Mouse (Mus musculus): ENCODE measurements at regions not wholly inside any gene's neighbourhood (a gene's known extent, or its start where the extent isn't known, plus 50 kb on each side); places are given as distances from the start of the nearest gene placed in this dataset.
A peak's percentile ranks its signal among the peaks of the same experiment; 100 is the strongest.

GRCm38 (mm10) chr2:50822738-50823137 is 326.2 kb downstream of the Rnd3 start:
- H3K27ac ChIP-seq (replicated peaks) = no peak overlapping the region
- no peak for ATAC-seq (ENCODE audit: low read depth)

GRCm38 (mm10) chr2:50819305-50819665 is 329.6 kb downstream of the Rnd3 start:
- Histone ChIP-seq H3K9me3 (no peaks in the 10 kb centered on the region), H3K4me2 (no peak overlapping the region), H3K36me3 (no peaks in the 10 kb centered on the region), H3K4me1 (replicated peaks) (no peaks in the 10 kb centered on the region), H3K27me3 (no peaks in the 10 kb centered on the region), H3K9ac (no peak overlapping the region), H3K4me3 (no peak overlapping the region), H3K27ac (replicated peaks) (no peak overlapping the region)
- 87% methylated on average over 5 of the region's 5 CpGs for WGBS
- no peak for ATAC-seq (ENCODE audit: low read depth)

More at GRCm38 (mm10) chr2:50822738-50823137, 326.2 kb downstream of the Rnd3 start:
- Histone ChIP-seq H3K36me3 (no peaks in the 10 kb centered on the region), H3K27me3 (no peaks in the 10 kb centered on the region), H3K4me2 (no peak overlapping the region), H3K9me3 (no peaks in the 10 kb centered on the region), H3K4me3 (no peak overlapping the region), H3K4me1 (replicated peaks) (peaks cover 4% of the 10 kb centered on the region; the same call in 1 of the 2 replicates), H3K9ac (no peak overlapping the region)

GRCm38 (mm10) chr2:50818557-50819304 is 330.2 kb downstream of the Rnd3 start:
- Histone ChIP-seq H3K4me2 (no peak overlapping the region), H3K36me3 (no peaks in the 10 kb centered on the region), H3K27me3 (no peaks in the 10 kb centered on the region), H3K9me3 (no peaks in the 10 kb centered on the region), H3K27ac (replicated peaks) (no peak overlapping the region), H3K4me1 (replicated peaks) (no peaks in the 10 kb centered on the region), H3K4me3 (no peak overlapping the region), H3K9ac (no peak overlapping the region)
- 86% methylated on average over 7 of the region's 7 CpGs for WGBS
- ATAC-seq (ENCODE audit: low read depth) = no peak

GRCm38 (mm10) chr2:50816364-50816763 is 332.5 kb downstream of the Rnd3 start:
- no peaks in the 10 kb centered on the region for H3K36me3 ChIP-seq
- H3K4me2 ChIP-seq = no peak overlapping the region
- no peaks in the 10 kb centered on the region for H3K27me3 ChIP-seq
- H3K9me3 ChIP-seq = no peaks in the 10 kb centered on the region
- no peak for ATAC-seq (ENCODE audit: low read depth)
- no peak overlapping the region for H3K27ac ChIP-seq (replicated peaks)
- no peak overlapping the region for H3K9ac ChIP-seq
- H3K4me1 ChIP-seq (replicated peaks) = peaks cover 7% of the 10 kb centered on the region
- 70% methylated on average over 5 of the region's 5 CpGs for WGBS
- no peak overlapping the region for H3K4me3 ChIP-seq

- H3K4me2 ChIP-seq = no peak overlapping the region
- no peak overlapping the region for H3K4me3 ChIP-seq
- no peaks in the 10 kb centered on the region for H3K27me3 ChIP-seq
- no peak overlapping the region for H3K9ac ChIP-seq
- H3K36me3 ChIP-seq = no peaks in the 10 kb centered on the region
- H3K4me1 ChIP-seq (replicated peaks) = peaks cover 14% of the 10 kb centered on the region
- ATAC-seq (ENCODE audit: low read depth) = no peak
- no peaks in the 10 kb centered on the region for H3K9me3 ChIP-seq
- H3K27ac ChIP-seq (replicated peaks) = no peak overlapping the region
- WGBS = 48% methylated on average over 3 of the region's 3 CpGs
Measured at GRCm38 (mm10) chr2:50815541-50815940, 333.4 kb downstream of the Rnd3 start.

- no peak overlapping the region for H3K4me3 ChIP-seq
- no peak for ATAC-seq (ENCODE audit: low read depth)
- peaks cover 18% of the 10 kb centered on the region for H3K4me1 ChIP-seq (replicated peaks)
- WGBS = 89% methylated on average over 9 of the region's 9 CpGs
- H3K27ac ChIP-seq (replicated peaks) = no peak overlapping the region
- H3K9me3 ChIP-seq = no peaks in the 10 kb centered on the region
- no peak overlapping the region for H3K9ac ChIP-seq
- no peak overlapping the region for H3K4me2 ChIP-seq
- H3K36me3 ChIP-seq = no peaks in the 10 kb centered on the region
- no peaks in the 10 kb centered on the region for H3K27me3 ChIP-seq
Measured at GRCm38 (mm10) chr2:50813568-50814461, 335.1 kb downstream of the Rnd3 start.

- no peaks in the 10 kb centered on the region for H3K9me3 ChIP-seq
- no peak overlapping the region for H3K27ac ChIP-seq (replicated peaks)
- H3K4me3 ChIP-seq = no peak overlapping the region
- no peaks in the 10 kb centered on the region for H3K27me3 ChIP-seq
- H3K36me3 ChIP-seq = no peaks in the 10 kb centered on the region
- no peak overlapping the region for H3K9ac ChIP-seq
- no peak for ATAC-seq (ENCODE audit: low read depth)
- H3K4me2 ChIP-seq = no peak overlapping the region
- WGBS = 35% methylated on average over 4 of the region's 4 CpGs
- H3K4me1 ChIP-seq (replicated peaks) = peaks cover 18% of the 10 kb centered on the region
Measured at GRCm38 (mm10) chr2:50812296-50812695, 336.6 kb downstream of the Rnd3 start.

GRCm38 (mm10) chr2:50810336-50811066 is 338.4 kb downstream of the Rnd3 start:
- H3K9ac ChIP-seq = peak overlapping the region; percentile 17; the same call in 1 of the 2 replicates
- H3K4me2 ChIP-seq = 0 out of 2 replicates have a peak overlapping the region, but pooled peaks have one; percentile 11
- WGBS = 19% methylated on average over 5 of the region's 5 CpGs
- peaks cover 18% of the 10 kb centered on the region for H3K4me1 ChIP-seq (replicated peaks)
- no peaks in the 10 kb centered on the region for H3K9me3 ChIP-seq
- H3K27ac ChIP-seq (replicated peaks) = peak overlapping the region; percentile 42
- no peaks in the 10 kb centered on the region for H3K36me3 ChIP-seq
- H3K4me3 ChIP-seq = no peak overlapping the region
- ATAC-seq (ENCODE audit: low read depth) = no peak
- H3K27me3 ChIP-seq = no peaks in the 10 kb centered on the region

GRCm38 (mm10) chr2:50809823-50810222 is 339.1 kb downstream of the Rnd3 start:
- Histone ChIP-seq H3K4me3 (no peak overlapping the region), H3K4me1 (replicated peaks) (peaks cover 18% of the 10 kb centered on the region), H3K9ac (no peak overlapping the region), H3K36me3 (no peaks in the 10 kb centered on the region), H3K27me3 (no peaks in the 10 kb centered on the region), H3K4me2 (no peak overlapping the region), H3K9me3 (no peaks in the 10 kb centered on the region), H3K27ac (replicated peaks) (no peak overlapping the region)
- 45% methylated on average over 3 of the region's 3 CpGs for WGBS
- ATAC-seq (ENCODE audit: low read depth) = no peak

GRCm38 (mm10) chr2:50807162-50807960 is 341.6 kb downstream of the Rnd3 start:
- ATAC-seq (ENCODE audit: low read depth) = no peak
- Histone ChIP-seq H3K4me2 (no peak overlapping the region), H3K27me3 (no peaks in the 10 kb centered on the region), H3K36me3 (no peaks in the 10 kb centered on the region), H3K4me3 (no peak overlapping the region), H3K27ac (replicated peaks) (no peak overlapping the region), H3K4me1 (replicated peaks) (peaks cover 17% of the 10 kb centered on the region), H3K9ac (no peak overlapping the region), H3K9me3 (no peaks in the 10 kb centered on the region)
- 84% methylated on average over 6 of the region's 6 CpGs for WGBS

GRCm38 (mm10) chr2:50805645-50806044 is 343.3 kb downstream of the Rnd3 start:
- ATAC-seq (ENCODE audit: low read depth) = no peak
- Histone ChIP-seq H3K27me3 (no peaks in the 10 kb centered on the region), H3K9ac (no peak overlapping the region), H3K4me3 (no peak overlapping the region), H3K9me3 (no peaks in the 10 kb centered on the region), H3K36me3 (no peaks in the 10 kb centered on the region), H3K27ac (replicated peaks) (no peak overlapping the region), H3K4me1 (replicated peaks) (peaks cover 5% of the 10 kb centered on the region), H3K4me2 (no peak overlapping the region)
- WGBS = 86% methylated on average over 3 of the region's 3 CpGs

Measured in neural tube, embryonic 13.5 days (tissue).